Mouse (Mus musculus) brain, embryonic 14.5 days (tissue): ENCODE measurements at regions not wholly inside any gene's neighbourhood (a gene's known extent, or its start where the extent isn't known, plus 50 kb on each side); places are given as distances from the start of the nearest gene placed in this dataset.
A peak's percentile ranks its signal among the peaks of the same experiment; 100 is the strongest.

Experiments
- DNase-seq: peaks from one replicate; pipeline ENCODE4 v3.0.0-alpha.2; 2011; ENCODE audit warnings: low read depth
- CTCF ChIP-seq: fragments of 200-500 bp; IDR thresholded peaks from 2 replicates; pipeline ENCODE4 v1.5.1; 2012; ENCODE audit warnings: inconsistent platforms, mild to moderate bottlenecking, moderate library complexity, borderline replicate concordance; ENCODE audit not compliant: insufficient read depth, insufficient read length; ENCODE audit errors: extremely low read depth
- POLR2A ChIP-seq: fragments of 200-500 bp; IDR thresholded peaks from 2 replicates; pipeline ENCODE4 v1.6.1; 2012; ENCODE audit warnings: mild to moderate bottlenecking, inconsistent platforms, borderline replicate concordance; ENCODE audit not compliant: poor library complexity, insufficient read depth, insufficient read length, severe bottlenecking; ENCODE audit errors: extremely low read depth

- no peak for TF ChIP-seq CTCF
- peak; percentile 75 for DNase-seq
These were observed 70.1 kb upstream of the Nkd1 start for GRCm38 (mm10) chr8:88450864-88451657.

- no peak for TF ChIP-seq POLR2A
- peak; percentile 51; the same call in 1 of the 2 replicates for TF ChIP-seq CTCF
- peak; percentile 13 for DNase-seq
These were observed 69.3 kb upstream of the Nkd1 start for GRCm38 (mm10) chr8:88451658-88452500.

- no peak for DNase-seq
- TF ChIP-seq CTCF, result no peak
- TF ChIP-seq POLR2A, result no peak
These were observed 68.7 kb upstream of the Nkd1 start for GRCm38 (mm10) chr8:88452501-88452847.

- peak; percentile 86 for DNase-seq
- TF ChIP-seq CTCF (no peak), POLR2A (peak; percentile 7)
These were observed 67.0 kb upstream of the Nkd1 start for GRCm38 (mm10) chr8:88454048-88454696.

- DNase-seq, result no peak
- no peak for TF ChIP-seq CTCF
- TF ChIP-seq POLR2A, result no peak
These were observed 66.2 kb upstream of the Nkd1 start for GRCm38 (mm10) chr8:88454906-88455305.

GRCm38 (mm10) chr8:88455434-88456020, 65.6 kb upstream of the Nkd1 start:
- TF ChIP-seq CTCF (no peak), POLR2A (no peak)
- DNase-seq, result peak; percentile 79

- no peak for TF ChIP-seq CTCF
- DNase-seq, result no peak
These were observed 62.0 kb upstream of the Nkd1 start for GRCm38 (mm10) chr8:88459197-88459596.

GRCm38 (mm10) chr8:88467756-88468155, 53.4 kb upstream of the Nkd1 start:
- DNase-seq, result no peak
- no peak for TF ChIP-seq CTCF
- no peak for TF ChIP-seq POLR2A

GRCm38 (mm10) chr8:88470931-88471455, 50.2 kb upstream of the Nkd1 start:
- peak; percentile 46 for DNase-seq
- TF ChIP-seq POLR2A, result no peak
- TF ChIP-seq CTCF, result no peak
